Mouse (Mus musculus): ENCODE results near the gene Gm10382. TPM values are rescaled to one million over a fixed set of nuclear protein-coding genes. Genes with fewer than 3 reads are reported as not detected.
"Not testable (repeated sequence)": the region's sequence is repeated elsewhere in the genome, so short reads cannot be mapped to it uniquely, and the experiment has no call there.

Gene Gm10382
- polyA plus RNA-seq, 1 experiment from 2014 or later, result 0.67 TPM

GRCm38 (mm10) chr5:125372027-125372426, 17.1 kb upstream of the Gm10382 start:
- Histone ChIP-seq H3K9ac (no peak overlapping the region), H3K4me2 (no peak overlapping the region), H3K4me1 (no peaks in the 10 kb centered on the region), H3K27ac (no peak overlapping the region), H3K4me3 (replicated peaks) (no peak overlapping the region), H3K36me3 (no peaks in the 10 kb centered on the region), H3K27me3 (replicated peaks) (no peaks in the 10 kb centered on the region), H3K9me3 (no peaks in the 10 kb centered on the region)
- no peak for ATAC-seq (ENCODE audit: insufficient read depth, low FRiP score, low read depth)
- WGBS, result 80% methylated on average over 4 of the region's 4 CpGs

GRCm38 (mm10) chr5:125375871-125376270, 13.3 kb upstream of the Gm10382 start:
- WGBS, result 86% methylated on average over 2 of the region's 2 CpGs

GRCm38 (mm10) chr5:125377214-125377613, 11.9 kb upstream of the Gm10382 start:
- H3K4me3 ChIP-seq (replicated peaks), result no peak overlapping the region
- H3K9me3 ChIP-seq, result no peaks in the 10 kb centered on the region
- 68% methylated on average over 7 of the region's 7 CpGs for WGBS
- H3K4me2 ChIP-seq, result no peak overlapping the region
- no peak overlapping the region for H3K9ac ChIP-seq
- H3K36me3 ChIP-seq, result no peaks in the 10 kb centered on the region
- ATAC-seq (ENCODE audit: insufficient read depth, low FRiP score, low read depth), result no peak
- no peaks in the 10 kb centered on the region for H3K27me3 ChIP-seq (replicated peaks)
- H3K27ac ChIP-seq, result no peak overlapping the region
- no peaks in the 10 kb centered on the region for H3K4me1 ChIP-seq

More at GRCm38 (mm10) chr5:125375871-125376270, 13.3 kb upstream of the Gm10382 start:
- Histone ChIP-seq H3K4me3 (replicated peaks) (no peak overlapping the region), H3K36me3 (no peaks in the 10 kb centered on the region), H3K9me3 (no peaks in the 10 kb centered on the region), H3K4me2 (no peak overlapping the region), H3K27me3 (replicated peaks) (no peaks in the 10 kb centered on the region), H3K9ac (no peak overlapping the region), H3K27ac (no peak overlapping the region), H3K4me1 (no peaks in the 10 kb centered on the region)
- ATAC-seq (ENCODE audit: insufficient read depth, low FRiP score, low read depth), result no peak

GRCm38 (mm10) chr5:125378919-125379318, 10.2 kb upstream of the Gm10382 start:
- H3K9me3 ChIP-seq, result no peaks in the 10 kb centered on the region
- H3K4me2 ChIP-seq, result no peak overlapping the region
- H3K27ac ChIP-seq, result no peak overlapping the region
- no peaks in the 10 kb centered on the region for H3K36me3 ChIP-seq
- no peak for ATAC-seq (ENCODE audit: insufficient read depth, low FRiP score, low read depth)
- no peak overlapping the region for H3K4me3 ChIP-seq (replicated peaks)
- no peak overlapping the region for H3K9ac ChIP-seq
- no peaks in the 10 kb centered on the region for H3K27me3 ChIP-seq (replicated peaks)
- 83% methylated on average over 5 of the region's 5 CpGs for WGBS
- H3K4me1 ChIP-seq, result no peaks in the 10 kb centered on the region

- Histone ChIP-seq H3K27me3 (replicated peaks) (no peaks in the 10 kb centered on the region), H3K27ac (no peak overlapping the region), H3K4me1 (0 out of 2 replicates have a peak, but pooled peaks cover 3% of the 10 kb centered on the region), H3K4me3 (replicated peaks) (no peak overlapping the region), H3K36me3 (peaks cover 12% of the 10 kb centered on the region), H3K9me3 (no peaks in the 10 kb centered on the region), H3K9ac (no peak overlapping the region), H3K4me2 (no peak overlapping the region)
- WGBS, result 72% methylated on average over 5 of the region's 5 CpGs
- ATAC-seq (ENCODE audit: insufficient read depth, low FRiP score, low read depth), result peak; percentile 10; the same call in 1 of the 2 replicates
Observed at GRCm38 (mm10) chr5:125381954-125382672, 7.0 kb upstream of the Gm10382 start.

- Histone ChIP-seq H3K4me2 (no peak overlapping the region), H3K27me3 (replicated peaks) (no peaks in the 10 kb centered on the region), H3K27ac (no peak overlapping the region), H3K4me3 (replicated peaks) (no peak overlapping the region), H3K9ac (no peak overlapping the region), H3K4me1 (0 out of 2 replicates have a peak, but pooled peaks cover 3% of the 10 kb centered on the region), H3K36me3 (peaks cover 12% of the 10 kb centered on the region), H3K9me3 (no peaks in the 10 kb centered on the region)
- 51% methylated on average over 6 of the region's 6 CpGs for WGBS
- ATAC-seq (ENCODE audit: insufficient read depth, low FRiP score, low read depth), result 0 out of 2 replicates have a peak, but pooled peaks have one; percentile 32
Observed at GRCm38 (mm10) chr5:125382673-125383558, 6.2 kb upstream of the Gm10382 start.

- 70% methylated on average over 3 of the region's 3 CpGs for WGBS
- no peak overlapping the region for H3K27ac ChIP-seq
- no peak for ATAC-seq (ENCODE audit: insufficient read depth, low FRiP score, low read depth)
Observed at GRCm38 (mm10) chr5:125383637-125384420, 5.3 kb upstream of the Gm10382 start.

GRCm38 (mm10) chr5:125384512-125385214, 4.5 kb upstream of the Gm10382 start:
- no peaks in the 10 kb centered on the region for H3K9me3 ChIP-seq
- no peak overlapping the region for H3K27ac ChIP-seq
- H3K27me3 ChIP-seq (replicated peaks), result no peaks in the 10 kb centered on the region
- no peak overlapping the region for H3K9ac ChIP-seq
- H3K36me3 ChIP-seq, result peaks cover 12% of the 10 kb centered on the region
- ATAC-seq (ENCODE audit: insufficient read depth, low FRiP score, low read depth), result no peak
- H3K4me2 ChIP-seq, result no peak overlapping the region
- H3K4me1 ChIP-seq, result 0 out of 2 replicates have a peak, but pooled peaks cover 3% of the 10 kb centered on the region
- H3K4me3 ChIP-seq (replicated peaks), result no peak overlapping the region
- 75% methylated on average over 2 of the region's 2 CpGs for whole genome bisulfite sequencing

More at GRCm38 (mm10) chr5:125383637-125384420, 5.3 kb upstream of the Gm10382 start:
- peaks cover 12% of the 10 kb centered on the region for H3K36me3 ChIP-seq
- no peak overlapping the region for H3K4me3 ChIP-seq (replicated peaks)
- 0 out of 2 replicates have a peak, but pooled peaks cover 3% of the 10 kb centered on the region for H3K4me1 ChIP-seq
- no peak overlapping the region for H3K9ac ChIP-seq
- no peak overlapping the region for H3K4me2 ChIP-seq
- no peaks in the 10 kb centered on the region for H3K27me3 ChIP-seq (replicated peaks)
- no peaks in the 10 kb centered on the region for H3K9me3 ChIP-seq

- no peak overlapping the region for H3K4me3 ChIP-seq (replicated peaks)
- no peak for ATAC-seq (ENCODE audit: insufficient read depth, low FRiP score, low read depth)
- no peak overlapping the region for H3K4me2 ChIP-seq
- H3K36me3 ChIP-seq, result peaks cover 12% of the 10 kb centered on the region
- H3K27me3 ChIP-seq (replicated peaks), result no peaks in the 10 kb centered on the region
- H3K27ac ChIP-seq, result no peak overlapping the region
- H3K9me3 ChIP-seq, result no peaks in the 10 kb centered on the region
- 0 out of 2 replicates have a peak, but pooled peaks cover 3% of the 10 kb centered on the region for H3K4me1 ChIP-seq
- 66% methylated on average over 8 of the region's 8 CpGs for WGBS
- H3K9ac ChIP-seq, result no peak overlapping the region
Observed at GRCm38 (mm10) chr5:125385215-125385940, 3.7 kb upstream of the Gm10382 start.

GRCm38 (mm10) chr5:125387295-125387694, 1.8 kb upstream of the Gm10382 start:
- H3K36me3 ChIP-seq, result peaks cover 12% of the 10 kb centered on the region
- WGBS, result 86% methylated on average over 5 of the region's 6 CpGs
- not testable (repeated sequence) for H3K4me1 ChIP-seq; H3K4me3 ChIP-seq (replicated peaks); H3K27ac ChIP-seq; H3K9ac ChIP-seq; H3K9me3 ChIP-seq; H3K27me3 ChIP-seq (replicated peaks); ATAC-seq (ENCODE audit: insufficient read depth, low FRiP score, low read depth); H3K4me2 ChIP-seq
